Mouse (Mus musculus) spleen, postnatal 36 days (tissue): ENCODE measurements at regions not wholly inside any gene's neighbourhood (a gene's known extent, or its start where the extent isn't known, plus 50 kb on each side); places are given as distances from the start of the nearest gene placed in this dataset.

Experiments used
- DNase-seq, 2 experiments: peaks; one replicate each; pipeline ENCODE4 v3.0.0; 2022; ENCODE audit warnings: low spot score in 2 of 2, mixed read lengths in 1 of 2

- DNase-seq, result no peak
These were observed 137.2 kb upstream of the Prox1 start for GRCm38 (mm10) chr1:190307751-190308150.

GRCm38 (mm10) chr1:190297666-190298327 is 127.3 kb upstream of the Prox1 start:
- no peak for DNase-seq

- DNase-seq, result no peak
These were observed 119.5 kb upstream of the Prox1 start for GRCm38 (mm10) chr1:190290061-190290460.

- DNase-seq, result no peak
These were observed 116.1 kb upstream of the Prox1 start for GRCm38 (mm10) chr1:190286481-190287145.

DNA sequence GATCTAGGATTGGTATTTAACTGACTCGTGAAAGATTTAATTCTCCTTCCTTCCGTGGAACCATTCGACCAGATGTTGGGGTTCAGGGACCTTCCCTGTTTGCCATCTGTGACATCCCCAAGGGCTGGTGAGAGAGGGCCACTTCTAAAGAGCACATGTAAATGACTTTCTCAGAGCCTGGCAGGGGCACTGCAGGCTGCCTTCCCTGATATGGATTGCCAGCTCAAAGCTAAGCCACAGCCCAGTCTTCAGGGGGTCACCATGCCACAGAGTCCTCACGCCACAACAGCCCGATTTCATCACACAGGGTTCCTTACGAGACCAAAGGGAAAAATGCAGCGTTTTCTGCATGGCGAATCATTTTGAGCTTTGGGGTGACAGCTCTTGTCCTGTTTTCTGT is 115.1 kb upstream of the Prox1 start:
- DNase-seq, result no peak

DNA sequence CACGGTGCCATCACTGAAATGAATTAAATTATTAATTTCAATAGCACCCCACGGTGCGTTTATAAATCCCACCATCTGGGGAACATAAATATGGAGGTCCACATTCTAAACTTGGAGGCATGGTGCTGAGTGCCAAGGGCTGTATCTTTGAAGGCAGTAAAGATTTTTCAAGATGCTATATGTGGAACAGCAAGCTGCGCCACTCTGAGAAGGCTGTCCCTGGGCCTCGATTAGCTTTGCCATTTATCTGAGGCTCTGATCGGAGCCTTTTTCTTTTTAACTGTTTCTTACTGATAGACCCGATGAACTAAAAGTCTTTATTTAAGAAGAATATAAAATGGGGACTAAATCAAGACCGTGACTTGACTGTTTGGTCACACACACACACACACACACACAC is 114.5 kb upstream of the Prox1 start:
- DNase-seq, result no peak

DNA sequence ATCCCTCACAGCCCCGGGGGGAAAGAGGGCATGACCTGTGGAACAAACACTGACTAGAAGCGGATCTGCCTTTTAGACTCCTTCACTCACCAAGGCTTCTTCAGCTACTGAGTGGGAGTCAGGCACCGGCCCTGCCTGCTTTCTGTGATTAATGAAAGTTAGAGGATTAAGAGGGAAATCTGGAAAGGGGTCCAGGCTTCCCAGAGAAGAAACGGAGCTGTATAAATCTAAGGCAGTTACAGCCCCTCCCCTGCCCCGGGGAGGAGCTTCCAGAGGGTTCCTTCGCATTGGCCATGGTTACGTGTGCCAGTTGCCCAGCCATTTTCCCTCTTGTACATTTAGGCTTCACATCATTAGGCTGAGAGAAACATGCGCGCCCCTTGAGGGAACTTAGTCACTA is 113.6 kb upstream of the Prox1 start:
- no peak for DNase-seq

DNA sequence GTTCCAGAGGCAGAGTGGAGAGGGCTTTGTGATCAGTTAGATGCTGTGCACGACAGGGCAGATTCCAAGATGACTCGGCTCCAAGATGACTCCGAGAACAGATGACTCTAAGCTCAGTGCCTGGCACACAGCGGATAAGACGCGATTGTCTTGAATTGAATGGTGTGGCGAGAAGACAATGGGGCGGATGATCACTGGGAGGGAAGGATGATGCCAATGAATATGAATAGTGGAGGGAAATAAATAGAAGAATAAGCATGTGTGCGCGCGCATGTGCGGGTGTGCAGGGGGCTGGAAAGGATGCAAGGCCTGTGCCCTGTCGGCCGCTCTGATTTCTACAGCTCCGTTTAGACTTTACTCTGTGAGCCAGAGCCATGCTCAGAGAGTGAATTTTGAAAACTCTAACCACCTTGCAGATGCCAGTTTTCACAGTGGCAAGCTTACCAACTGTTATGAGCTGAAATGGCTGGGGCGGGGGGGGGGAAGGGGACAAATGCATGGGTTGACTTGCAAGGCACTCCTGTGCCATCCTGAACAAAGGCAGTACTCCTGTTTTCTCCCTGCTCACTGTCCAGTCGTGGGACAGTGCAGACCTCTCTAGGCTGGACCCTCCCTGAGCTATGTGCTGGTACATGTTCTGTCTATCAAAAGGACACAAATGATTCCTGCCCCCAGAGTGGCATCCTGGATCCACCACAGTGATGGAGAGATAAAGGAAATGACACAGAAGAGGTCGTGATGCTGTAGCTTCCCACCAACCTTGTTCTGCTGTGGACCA is 109.8 kb upstream of the Prox1 start:
- DNase-seq, result no peak

DNA sequence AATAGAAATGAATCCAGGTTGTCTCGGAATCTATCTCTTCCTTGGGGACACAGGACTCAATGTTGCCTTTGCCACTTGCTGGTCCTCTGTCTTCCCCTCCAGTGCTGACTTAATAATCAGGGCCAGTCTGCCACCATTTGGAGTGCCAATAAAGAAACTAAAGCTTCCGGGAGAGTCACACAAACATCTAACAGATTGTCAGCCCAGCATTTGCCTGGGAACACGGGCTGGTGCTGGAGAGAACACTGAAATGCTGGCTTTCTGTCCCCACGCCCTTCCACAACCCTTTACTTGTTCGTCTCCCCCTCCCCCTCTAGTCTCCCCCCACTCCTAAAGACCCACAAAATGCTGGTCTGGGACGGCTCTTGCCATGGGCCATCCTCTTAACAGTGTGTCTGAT is 104.4 kb upstream of the Prox1 start:
- no peak for DNase-seq

GRCm38 (mm10) chr1:190270784-190271385 is 100.4 kb upstream of the Prox1 start:
- no peak for DNase-seq

DNA sequence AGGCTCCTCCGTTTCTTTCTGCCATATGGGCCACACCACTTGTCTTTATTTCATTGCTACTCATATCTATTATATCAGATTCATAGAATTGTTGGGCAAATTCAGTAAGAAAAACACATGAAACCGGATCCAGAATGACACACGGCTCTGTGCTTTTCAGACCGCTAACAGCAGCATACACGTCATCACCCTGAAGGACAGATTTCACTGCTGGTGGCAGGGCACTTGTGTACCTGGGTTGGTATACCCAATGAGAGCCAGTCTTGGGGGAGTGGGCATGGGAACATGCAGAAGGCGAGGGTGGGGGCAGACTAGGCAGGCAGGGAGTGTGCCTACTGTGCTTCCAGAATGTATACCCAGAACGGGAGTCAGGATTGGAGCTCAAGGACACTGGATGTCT is 98.7 kb upstream of the Prox1 start:
- DNase-seq, result no peak

DNA sequence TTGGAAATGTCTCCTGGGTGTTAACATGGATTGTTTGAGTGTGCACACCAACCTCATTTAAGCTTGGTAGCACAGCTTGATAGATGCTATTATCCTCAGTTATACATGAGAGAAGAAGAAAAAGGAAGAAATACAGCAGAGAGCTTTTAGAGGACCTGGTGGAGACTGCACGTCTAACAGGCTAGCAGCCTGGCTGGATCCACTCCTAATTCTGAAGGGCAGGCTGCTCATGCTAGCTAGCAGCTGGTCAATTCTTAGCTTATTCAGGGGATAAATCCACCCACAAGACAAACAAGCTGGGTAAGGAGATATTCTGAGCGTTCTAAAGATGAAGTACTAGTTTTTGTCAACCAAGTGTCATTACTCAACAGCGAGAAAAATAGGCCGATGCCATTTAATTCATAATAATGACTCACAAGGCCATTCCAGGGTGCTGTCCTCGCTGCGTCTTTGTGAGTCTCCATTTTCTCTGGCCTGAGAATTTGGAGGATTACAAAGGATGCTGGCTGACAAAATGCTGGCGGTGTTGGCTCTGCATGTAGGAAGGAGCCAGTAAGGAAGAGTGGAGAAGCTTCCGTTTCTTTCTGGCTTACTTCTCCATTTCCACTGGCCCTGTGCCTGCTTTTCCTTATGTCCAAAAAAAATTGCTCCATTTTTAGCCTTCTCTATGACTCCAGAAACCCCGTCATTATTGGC is 94.7 kb upstream of the Prox1 start:
- DNase-seq, result no peak

- DNase-seq, result no peak
These were observed 94.0 kb upstream of the Prox1 start for GRCm38 (mm10) chr1:190264501-190264900.

DNA sequence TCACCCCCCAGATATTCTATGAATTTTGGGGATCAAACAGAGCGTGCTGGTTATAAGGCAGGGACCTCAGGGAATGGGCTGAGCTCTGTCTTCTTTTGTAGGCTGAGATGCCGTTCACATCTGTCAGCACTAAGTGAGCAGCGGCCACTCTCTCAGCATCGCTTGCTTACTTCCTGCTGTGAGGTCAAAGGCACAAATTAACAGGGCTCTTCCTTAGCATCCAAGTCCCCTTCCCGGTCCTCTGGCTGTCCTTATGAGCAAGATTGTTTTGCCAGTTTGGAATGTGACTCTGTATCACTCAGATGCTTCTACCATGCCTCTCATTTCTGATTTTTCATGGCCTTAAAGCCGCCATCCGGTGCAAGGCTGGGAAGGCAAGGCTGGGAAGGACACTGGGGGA is 93.1 kb upstream of the Prox1 start:
- DNase-seq, result no peak

GRCm38 (mm10) chr1:190259576-190259975 is 89.1 kb upstream of the Prox1 start:
- no peak for DNase-seq

DNA sequence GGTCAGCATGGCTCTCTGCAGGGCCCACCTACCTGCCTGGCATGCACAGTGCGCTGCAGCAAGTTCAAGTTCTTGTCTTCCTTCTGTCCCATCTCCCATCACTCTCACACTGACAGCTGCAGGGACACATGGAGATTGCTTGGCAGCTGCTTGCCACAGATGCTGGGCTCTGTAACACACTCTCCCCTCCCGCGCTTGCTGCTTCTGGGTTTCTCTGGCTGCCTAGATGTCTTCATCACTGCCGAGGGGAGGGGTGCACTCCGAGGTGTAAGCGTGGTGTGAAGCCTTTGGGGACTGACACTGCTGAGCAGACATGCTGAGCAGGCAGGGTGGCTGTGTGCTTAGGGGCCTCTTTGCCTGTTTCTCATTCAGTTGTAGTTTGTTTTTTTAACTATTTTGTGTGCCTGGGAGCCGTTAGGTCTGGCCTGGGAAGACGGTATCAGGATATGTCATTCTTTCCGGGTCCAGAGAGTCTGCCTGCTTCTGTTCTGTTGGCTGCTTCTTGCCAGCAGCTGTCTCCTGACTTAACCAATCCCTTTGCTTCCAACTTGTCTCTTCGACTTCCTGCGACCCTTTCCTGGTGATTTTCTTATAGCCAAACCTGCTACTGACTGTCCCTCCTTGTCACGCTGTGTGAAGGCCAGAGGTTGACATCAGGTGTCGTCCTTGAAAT is 80.2 kb upstream of the Prox1 start:
- DNase-seq, result no peak

DNA sequence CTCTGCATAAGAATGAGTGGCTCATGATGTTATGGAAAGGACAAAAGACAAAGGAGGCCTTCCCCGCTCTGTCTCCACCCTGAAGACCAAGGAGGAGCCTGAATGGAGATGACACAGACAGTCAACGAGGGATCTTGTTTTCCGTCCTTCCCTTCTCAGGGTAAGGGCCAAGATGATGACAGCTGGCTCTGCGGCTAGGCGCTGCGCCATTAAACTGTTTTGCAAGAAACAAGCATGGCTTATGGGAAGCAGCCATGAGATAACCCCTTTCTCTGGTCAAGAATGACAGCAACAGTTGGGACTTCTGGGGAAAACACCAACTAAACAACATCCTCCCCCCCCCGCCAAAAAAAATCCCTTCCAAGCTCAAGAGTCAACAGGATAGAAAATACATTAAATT is 72.0 kb upstream of the Prox1 start:
- no peak for DNase-seq

DNA sequence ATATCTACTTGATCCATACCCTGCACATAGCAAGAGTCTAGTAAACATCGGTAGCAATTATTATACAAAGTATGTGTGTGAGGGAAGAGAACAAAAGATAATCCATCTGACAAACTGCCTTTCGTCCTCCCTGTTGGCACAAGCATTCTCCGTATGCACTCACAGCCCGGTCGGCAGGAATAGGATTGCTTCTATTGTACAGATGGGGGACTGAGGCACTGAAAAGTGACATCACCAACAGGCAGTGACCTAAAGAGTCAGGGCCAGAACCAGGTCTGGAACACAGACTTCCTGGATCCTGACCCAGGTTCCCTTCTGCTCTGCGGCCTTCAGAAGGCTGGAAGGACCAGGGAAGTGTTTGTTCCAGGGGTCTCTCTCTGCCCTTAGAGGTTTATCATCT is 69.3 kb upstream of the Prox1 start:
- no peak for DNase-seq

DNA sequence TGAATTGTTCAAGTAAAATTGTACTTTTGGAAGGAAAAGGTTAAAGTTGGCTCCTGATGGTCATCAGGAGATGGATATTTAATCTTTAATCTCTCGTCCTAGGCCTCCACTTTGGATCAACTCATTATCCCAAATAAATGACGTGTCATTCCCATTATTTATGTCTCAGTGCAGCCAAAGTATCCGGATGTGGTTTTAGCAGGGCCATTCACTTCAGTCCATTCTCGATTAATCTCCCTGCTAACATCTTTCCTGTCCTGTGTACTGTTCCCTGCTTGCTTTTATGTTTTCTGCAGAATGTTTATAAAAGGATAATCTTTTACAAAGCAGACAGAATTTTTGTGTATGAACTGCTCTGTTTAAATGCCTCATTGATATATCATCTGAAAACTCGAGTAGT is 60.4 kb upstream of the Prox1 start:
- DNase-seq, result no peak

- DNase-seq, result no peak
These were observed 49.9 kb upstream of the Prox1 start for GRCm38 (mm10) chr1:190220417-190220816.
